Mouse (Mus musculus): ENCODE results near the gene Pilra. TPM values are rescaled to one million over a fixed set of nuclear protein-coding genes. Genes with fewer than 3 reads are reported as not detected.
"Not testable (repeated sequence)": the region's sequence is repeated elsewhere in the genome, so short reads cannot be mapped to it uniquely, and the experiment has no call there.

The Pilra gene
- total and polyA plus RNA-seq, 2 experiments from 2014 or later = 0.14 to 0.17 TPM

- not testable (repeated sequence) for DNase-seq; H3K4me2 ChIP-seq (ENCODE audit: low read depth); H3K4me1 ChIP-seq (ENCODE audit: insufficient read depth); H3K27ac ChIP-seq (ENCODE audit: low read depth, low read length); H3K9ac ChIP-seq; H3K9me3 ChIP-seq (ENCODE audit: low read length); H3K27me3 ChIP-seq (ENCODE audit: insufficient read depth, low read length); H3K36me3 ChIP-seq (ENCODE audit: insufficient read depth); ATAC-seq; H3K4me3 ChIP-seq (ENCODE audit: low read depth, low read length)
- 78% methylated on average over 4 of the region's 5 CpGs for WGBS
These were observed 20.8 kb upstream of the Pilra start for GRCm38 (mm10) chr5:137856870-137857269.

GRCm38 (mm10) chr5:137854907-137855306 lies 18.8 kb upstream of the Pilra start:
- not testable (repeated sequence) for ATAC-seq, H3K9ac ChIP-seq

GRCm38 (mm10) chr5:137850313-137850712 lies 14.2 kb upstream of the Pilra start:
- H3K4me1 ChIP-seq (ENCODE audit: insufficient read depth); H3K27me3 ChIP-seq (ENCODE audit: insufficient read depth, low read length); DNase-seq; H3K9ac ChIP-seq; H3K36me3 ChIP-seq (ENCODE audit: insufficient read depth); H3K4me2 ChIP-seq (ENCODE audit: low read depth); H3K9me3 ChIP-seq (ENCODE audit: low read length); ATAC-seq; H3K27ac ChIP-seq (ENCODE audit: low read depth, low read length); H3K4me3 ChIP-seq (ENCODE audit: low read depth, low read length): not testable (repeated sequence)
- WGBS = 85% methylated on average over 1 of the region's 1 CpGs

More at GRCm38 (mm10) chr5:137854907-137855306, 18.8 kb upstream of the Pilra start:
- DNase-seq; H3K27me3 ChIP-seq (ENCODE audit: insufficient read depth, low read length); H3K27ac ChIP-seq (ENCODE audit: low read depth, low read length); H3K4me1 ChIP-seq (ENCODE audit: insufficient read depth); H3K4me3 ChIP-seq (ENCODE audit: low read depth, low read length); H3K36me3 ChIP-seq (ENCODE audit: insufficient read depth); H3K9me3 ChIP-seq (ENCODE audit: low read length); H3K4me2 ChIP-seq (ENCODE audit: low read depth): not testable (repeated sequence)
- WGBS = 81% methylated on average over 3 of the region's 3 CpGs

- H3K4me3 ChIP-seq (ENCODE audit: low read depth, low read length); ATAC-seq; H3K9me3 ChIP-seq (ENCODE audit: low read length); H3K4me1 ChIP-seq (ENCODE audit: insufficient read depth); H3K4me2 ChIP-seq (ENCODE audit: low read depth); H3K9ac ChIP-seq; DNase-seq; H3K27ac ChIP-seq (ENCODE audit: low read depth, low read length); H3K36me3 ChIP-seq (ENCODE audit: insufficient read depth); H3K27me3 ChIP-seq (ENCODE audit: insufficient read depth, low read length): not testable (repeated sequence)
These were observed 1.0 kb upstream of the Pilra start for GRCm38 (mm10) chr5:137837110-137837509.

GRCm38 (mm10) chr5:137836611-137837010 lies 530 bp upstream of the Pilra start:
- no peak overlapping the region for H3K4me3 ChIP-seq (ENCODE audit: low read depth, low read length)
- no peak for ATAC-seq
- no peak overlapping the region for H3K9ac ChIP-seq
- TF ChIP-seq CTCF (IDR thresholded peaks at IDR 0.05; ENCODE audit: low read depth) = no peak
- DNase-seq = no peak
- H3K4me2 ChIP-seq (ENCODE audit: low read depth) = no peak overlapping the region
- H3K36me3 ChIP-seq (ENCODE audit: insufficient read depth) = no peaks in the 10 kb centered on the region
- H3K27me3 ChIP-seq (ENCODE audit: insufficient read depth, low read length) = no peaks in the 10 kb centered on the region
- no peak overlapping the region for H3K27ac ChIP-seq (ENCODE audit: low read depth, low read length)
- H3K4me1 ChIP-seq (ENCODE audit: insufficient read depth) = no peaks in the 10 kb centered on the region
- H3K9me3 ChIP-seq (ENCODE audit: low read length) = no peaks in the 10 kb centered on the region

GRCm38 (mm10) chr5:137833500-137833899 lies 2.6 kb downstream of the Pilra start:
- Histone ChIP-seq H3K9ac (no peak overlapping the region), H3K36me3 (ENCODE audit: insufficient read depth) (no peaks in the 10 kb centered on the region), H3K9me3 (ENCODE audit: low read length) (no peaks in the 10 kb centered on the region), H3K4me2 (ENCODE audit: low read depth) (no peak overlapping the region), H3K27ac (ENCODE audit: low read depth, low read length) (no peak overlapping the region), H3K27me3 (ENCODE audit: insufficient read depth, low read length) (no peaks in the 10 kb centered on the region), H3K4me3 (ENCODE audit: low read depth, low read length) (no peak overlapping the region), H3K4me1 (ENCODE audit: insufficient read depth) (no peaks in the 10 kb centered on the region)
- ATAC-seq = no peak
- TF ChIP-seq CTCF (IDR thresholded peaks at IDR 0.05; ENCODE audit: low read depth) = no peak
- WGBS = 52% methylated on average over 4 of the region's 4 CpGs
- DNase-seq = no peak

GRCm38 (mm10) chr5:137831506-137831905 lies 4.6 kb downstream of the Pilra start:
- no peaks in the 10 kb centered on the region for H3K9me3 ChIP-seq (ENCODE audit: low read length)
- no peaks in the 10 kb centered on the region for H3K4me1 ChIP-seq (ENCODE audit: insufficient read depth)
- no peaks in the 10 kb centered on the region for H3K27me3 ChIP-seq (ENCODE audit: insufficient read depth, low read length)
- 84% methylated on average over 6 of the region's 6 CpGs for WGBS
- H3K4me2 ChIP-seq (ENCODE audit: low read depth) = no peak overlapping the region
- no peak for TF ChIP-seq CTCF (IDR thresholded peaks at IDR 0.05; ENCODE audit: low read depth)
- H3K4me3 ChIP-seq (ENCODE audit: low read depth, low read length) = no peak overlapping the region
- no peak overlapping the region for H3K27ac ChIP-seq (ENCODE audit: low read depth, low read length)
- H3K9ac ChIP-seq = no peak overlapping the region
- H3K36me3 ChIP-seq (ENCODE audit: insufficient read depth) = no peaks in the 10 kb centered on the region
- no peak for DNase-seq
- ATAC-seq = no peak

GRCm38 (mm10) chr5:137831106-137831505 lies 5.0 kb downstream of the Pilra start:
- H3K4me3 ChIP-seq (ENCODE audit: low read depth, low read length) = no peak overlapping the region
- H3K9ac ChIP-seq = no peak overlapping the region
- no peaks in the 10 kb centered on the region for H3K27me3 ChIP-seq (ENCODE audit: insufficient read depth, low read length)
- no peaks in the 10 kb centered on the region for H3K9me3 ChIP-seq (ENCODE audit: low read length)
- DNase-seq = no peak
- no peak for TF ChIP-seq CTCF (IDR thresholded peaks at IDR 0.05; ENCODE audit: low read depth)
- WGBS = 88% methylated on average over 4 of the region's 4 CpGs
- no peak overlapping the region for H3K27ac ChIP-seq (ENCODE audit: low read depth, low read length)
- ATAC-seq = no peak
- no peak overlapping the region for H3K4me2 ChIP-seq (ENCODE audit: low read depth)
- H3K4me1 ChIP-seq (ENCODE audit: insufficient read depth) = no peaks in the 10 kb centered on the region
- no peaks in the 10 kb centered on the region for H3K36me3 ChIP-seq (ENCODE audit: insufficient read depth)
